Mouse (Mus musculus) embryonic facial prominence, embryonic 15.5 days (tissue): ENCODE results near the gene C1qtnf6. TPM values are rescaled to one million over a fixed set of nuclear protein-coding genes. Genes with fewer than 3 reads are reported as not detected.

ENCODE experiments used
- ATAC-seq: fragments of 200-750 bp; cut with Nextera tagmentation; 2 replicates; pipeline ENCODE4 v1.8.0; 2017; ENCODE audit warnings: low read depth, moderate TSS enrichment; ENCODE audit not compliant: insufficient number of reproducible peaks, low FRiP score, low TSS enrichment
- H3K27ac ChIP-seq: fragments of 300-500 bp; sonication (generic); replicated peaks from 2 replicates; pipeline ENCODE4 v1.5.1; 2015; ENCODE audit warnings: mild to moderate bottlenecking, inconsistent platforms
- H3K27me3 ChIP-seq: fragments of 300-500 bp; sonication (generic); 2 replicates; pipeline ENCODE4 v1.6.1; 2015; ENCODE audit warnings: inconsistent platforms
- H3K36me3 ChIP-seq: fragments of 300-500 bp; sonication (generic); 2 replicates; pipeline ENCODE4 v1.6.1; 2015; ENCODE audit warnings: mild to moderate bottlenecking, inconsistent platforms
- H3K4me1 ChIP-seq: fragments of 300-500 bp; sonication (generic); 2 replicates; pipeline ENCODE4 v1.6.1; 2015; ENCODE audit warnings: inconsistent platforms
- H3K4me2 ChIP-seq: fragments of 300-500 bp; sonication (generic); replicated peaks from 2 replicates; pipeline ENCODE4 v1.6.1; 2015; ENCODE audit warnings: mild to moderate bottlenecking, inconsistent platforms
- H3K4me3 ChIP-seq: fragments of 300-500 bp; sonication (generic); replicated peaks from 2 replicates; pipeline ENCODE4 v1.5.1; 2015; ENCODE audit warnings: mild to moderate bottlenecking, inconsistent platforms
- H3K9ac ChIP-seq: fragments of 300-500 bp; sonication (generic); 2 replicates; pipeline ENCODE4 v1.6.1; 2015; ENCODE audit warnings: inconsistent platforms
- H3K9me3 ChIP-seq: fragments of 300-500 bp; sonication (generic); replicated peaks from 2 replicates; pipeline ENCODE4 v1.6.1; 2016; ENCODE audit warnings: inconsistent platforms
- WGBS: fragments of 180-500 bp; shearing (Covaris S2); methylation state at CpG from one replicate; pipeline ENCODE4 v1.1.7; 2015; 5-methylcytosine and 5-hydroxymethylcytosine counted together
- polyA plus RNA-seq: library from polyadenylated mRNA; unstranded; fragments of >200 nt; fragmentation: Nextera tagmentation; extraction: Ambion mirVana; gene quantifications from 2 replicates; pipeline ENCODE4 v1.2.1, GENCODE M21; 2015

C1qtnf6 gene
- polyA plus RNA-seq, 1 experiment from 2014 or later, result 65.9 TPM

- no peak overlapping the region for H3K9ac ChIP-seq
- H3K36me3 ChIP-seq, result no peaks in the 10 kb centered on the region
- H3K4me3 ChIP-seq, result no peak overlapping the region
- H3K27ac ChIP-seq, result no peak overlapping the region
- 76% methylated on average over 14 of the region's 14 CpGs for WGBS
- peaks cover 39% of the 10 kb centered on the region for H3K4me1 ChIP-seq
- H3K9me3 ChIP-seq, result no peaks in the 10 kb centered on the region
- no peaks in the 10 kb centered on the region for H3K27me3 ChIP-seq
- no peak for ATAC-seq
- no peak overlapping the region for H3K4me2 ChIP-seq
Observed at GRCm38 (mm10) chr15:78513019-78513418, 18.2 kb downstream of the C1qtnf6 start.

- Histone ChIP-seq H3K36me3 (no peaks in the 10 kb centered on the region), H3K4me1 (peaks cover 35% of the 10 kb centered on the region)
- ATAC-seq, result no peak
Observed at GRCm38 (mm10) chr15:78511951-78512350, 19.3 kb downstream of the C1qtnf6 start.

GRCm38 (mm10) chr15:78510736-78511135 lies 20.5 kb downstream of the C1qtnf6 start:
- H3K36me3 ChIP-seq, result no peaks in the 10 kb centered on the region
- peaks cover 24% of the 10 kb centered on the region for H3K4me1 ChIP-seq
- no peak overlapping the region for H3K4me2 ChIP-seq
- no peak overlapping the region for H3K27ac ChIP-seq
- no peaks in the 10 kb centered on the region for H3K27me3 ChIP-seq
- H3K9ac ChIP-seq, result no peak overlapping the region
- no peaks in the 10 kb centered on the region for H3K9me3 ChIP-seq
- H3K4me3 ChIP-seq, result no peak overlapping the region
- ATAC-seq, result no peak
- WGBS, result 89% methylated on average over 6 of the region's 6 CpGs

More at GRCm38 (mm10) chr15:78511951-78512350, 19.3 kb downstream of the C1qtnf6 start:
- Histone ChIP-seq H3K27me3 (no peaks in the 10 kb centered on the region), H3K9ac (no peak overlapping the region), H3K9me3 (no peaks in the 10 kb centered on the region), H3K4me2 (no peak overlapping the region), H3K27ac (no peak overlapping the region), H3K4me3 (no peak overlapping the region)
- WGBS, result 79% methylated on average over 7 of the region's 7 CpGs

GRCm38 (mm10) chr15:78510121-78510576 lies 21.1 kb downstream of the C1qtnf6 start:
- 66% methylated on average over 8 of the region's 8 CpGs for WGBS
- H3K27ac ChIP-seq, result no peak overlapping the region
- H3K27me3 ChIP-seq, result no peaks in the 10 kb centered on the region
- no peak overlapping the region for H3K4me2 ChIP-seq
- no peaks in the 10 kb centered on the region for H3K9me3 ChIP-seq
- no peak for ATAC-seq
- peaks cover 20% of the 10 kb centered on the region for H3K4me1 ChIP-seq
- H3K4me3 ChIP-seq, result no peak overlapping the region
- no peak overlapping the region for H3K9ac ChIP-seq
- no peaks in the 10 kb centered on the region for H3K36me3 ChIP-seq

GRCm38 (mm10) chr15:78509297-78509899 lies 21.8 kb downstream of the C1qtnf6 start:
- H3K27ac ChIP-seq, result no peak overlapping the region
- H3K4me3 ChIP-seq, result no peak overlapping the region
- 51% methylated on average over 12 of the region's 12 CpGs for WGBS
- H3K9me3 ChIP-seq, result no peaks in the 10 kb centered on the region
- H3K4me1 ChIP-seq, result peaks cover 14% of the 10 kb centered on the region
- no peaks in the 10 kb centered on the region for H3K27me3 ChIP-seq
- no peak overlapping the region for H3K4me2 ChIP-seq
- ATAC-seq, result no peak
- H3K36me3 ChIP-seq, result no peaks in the 10 kb centered on the region
- no peak overlapping the region for H3K9ac ChIP-seq

- 48% methylated on average over 7 of the region's 7 CpGs for WGBS
- ATAC-seq, result no peak
- Histone ChIP-seq H3K9ac (no peak overlapping the region), H3K4me2 (no peak overlapping the region), H3K27ac (no peak overlapping the region), H3K9me3 (no peaks in the 10 kb centered on the region), H3K4me3 (no peak overlapping the region), H3K4me1 (peaks cover 11% of the 10 kb centered on the region), H3K36me3 (no peaks in the 10 kb centered on the region), H3K27me3 (no peaks in the 10 kb centered on the region)
Observed at GRCm38 (mm10) chr15:78508443-78508842, 22.8 kb downstream of the C1qtnf6 start.

DNA sequence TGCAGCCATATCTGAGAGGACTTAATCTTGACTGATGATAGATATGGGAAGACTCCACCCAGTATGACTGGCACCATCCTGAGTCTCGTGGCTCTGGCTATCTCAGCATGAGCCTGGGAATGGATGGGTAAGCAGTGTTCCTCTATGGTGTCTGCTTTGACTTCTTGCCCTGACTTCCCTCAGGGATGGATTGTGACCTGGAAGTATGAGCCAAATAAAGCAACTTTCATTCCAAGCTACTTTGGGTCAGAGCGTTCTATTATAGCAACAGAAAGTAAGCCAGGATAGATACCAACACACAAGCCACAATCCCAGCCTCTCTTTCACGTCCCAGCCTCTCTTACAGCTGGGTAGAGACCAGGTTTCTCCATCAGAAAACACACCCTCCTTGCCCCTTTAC lies 25.7 kb downstream of the C1qtnf6 start:
- Histone ChIP-seq H3K9ac (no peak overlapping the region), H3K4me2 (no peak overlapping the region), H3K4me3 (no peak overlapping the region), H3K36me3 (no peaks in the 10 kb centered on the region), H3K4me1 (peaks cover 10% of the 10 kb centered on the region), H3K27me3 (no peaks in the 10 kb centered on the region), H3K27ac (no peak overlapping the region), H3K9me3 (no peaks in the 10 kb centered on the region)
- no peak for ATAC-seq
- 78% methylated on average over 3 of the region's 3 CpGs for WGBS

DNA sequence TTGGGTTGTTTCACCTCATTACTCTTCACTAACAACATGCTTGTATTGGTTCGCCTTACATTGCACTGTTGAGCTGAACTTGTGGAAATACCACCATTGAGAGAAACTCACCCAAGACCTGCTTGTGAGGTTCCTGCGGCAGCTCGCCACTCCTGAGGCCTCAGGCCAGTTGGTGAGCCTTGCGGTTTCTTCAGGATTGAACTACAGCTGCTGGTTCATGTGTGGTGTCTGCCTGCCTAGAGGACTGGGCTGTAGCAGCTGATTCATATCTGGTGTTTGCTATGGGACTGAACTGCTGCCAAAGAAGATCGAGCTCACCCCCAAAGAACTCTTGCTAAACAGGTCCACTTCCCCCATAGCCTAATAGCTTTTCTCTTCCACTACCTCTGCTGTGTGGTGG lies 26.4 kb downstream of the C1qtnf6 start:
- Histone ChIP-seq H3K27me3 (no peaks in the 10 kb centered on the region), H3K4me1 (peaks cover 3% of the 10 kb centered on the region), H3K4me2 (no peak overlapping the region), H3K4me3 (no peak overlapping the region), H3K9me3 (no peaks in the 10 kb centered on the region), H3K27ac (no peak overlapping the region), H3K36me3 (no peaks in the 10 kb centered on the region), H3K9ac (no peak overlapping the region)
- 87% methylated on average over 5 of the region's 5 CpGs for WGBS
- ATAC-seq, result no peak

GRCm38 (mm10) chr15:78504013-78504412 lies 27.2 kb downstream of the C1qtnf6 start:
- Histone ChIP-seq H3K27me3 (no peaks in the 10 kb centered on the region), H3K9me3 (no peaks in the 10 kb centered on the region), H3K9ac (no peak overlapping the region), H3K36me3 (no peaks in the 10 kb centered on the region), H3K4me2 (no peak overlapping the region), H3K4me1 (no peaks in the 10 kb centered on the region), H3K27ac (no peak overlapping the region), H3K4me3 (no peak overlapping the region)
- no peak for ATAC-seq
- WGBS, result 69% methylated on average over 1 of the region's 1 CpGs

DNA sequence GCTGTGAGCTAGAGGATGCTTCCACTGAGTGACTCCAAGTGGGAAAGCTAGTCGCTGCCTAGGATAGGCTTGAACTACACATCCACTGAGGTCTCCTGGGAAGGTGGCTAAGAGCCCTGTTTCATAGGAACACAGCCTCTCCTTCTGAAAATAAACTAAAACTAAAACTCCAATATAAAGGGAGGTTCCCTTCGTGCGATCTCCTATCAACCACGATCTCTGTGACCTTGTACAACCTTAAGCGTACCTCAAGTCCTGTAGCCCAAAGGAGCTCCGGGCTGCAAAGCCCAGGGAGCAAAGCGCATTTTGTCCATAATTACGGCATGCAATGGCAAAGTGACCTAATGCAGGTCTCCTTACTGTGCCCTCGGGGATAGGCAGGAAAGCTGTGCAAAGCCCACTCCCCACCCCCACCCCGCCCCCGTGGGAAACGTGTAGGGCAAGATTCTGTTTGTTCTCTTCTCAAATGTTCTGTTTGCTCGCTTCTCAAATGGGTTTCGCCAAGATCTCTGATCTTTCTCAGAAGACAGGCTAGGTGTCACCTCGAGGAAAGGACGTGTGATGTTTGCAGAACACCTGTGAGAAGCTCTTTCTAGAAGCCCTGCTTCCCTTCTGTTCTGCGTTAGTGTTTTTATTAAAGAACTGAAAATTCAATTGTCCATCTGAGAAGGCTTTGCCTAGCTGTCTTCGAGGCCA lies 28.6 kb downstream of the C1qtnf6 start:
- H3K27ac ChIP-seq, result no peak overlapping the region
- no peak overlapping the region for H3K4me2 ChIP-seq
- no peaks in the 10 kb centered on the region for H3K27me3 ChIP-seq
- H3K36me3 ChIP-seq, result no peaks in the 10 kb centered on the region
- WGBS, result 77% methylated on average over 18 of the region's 18 CpGs
- H3K9me3 ChIP-seq, result no peaks in the 10 kb centered on the region
- no peak for ATAC-seq
- H3K9ac ChIP-seq, result no peak overlapping the region
- no peak overlapping the region for H3K4me3 ChIP-seq
- no peaks in the 10 kb centered on the region for H3K4me1 ChIP-seq

DNA sequence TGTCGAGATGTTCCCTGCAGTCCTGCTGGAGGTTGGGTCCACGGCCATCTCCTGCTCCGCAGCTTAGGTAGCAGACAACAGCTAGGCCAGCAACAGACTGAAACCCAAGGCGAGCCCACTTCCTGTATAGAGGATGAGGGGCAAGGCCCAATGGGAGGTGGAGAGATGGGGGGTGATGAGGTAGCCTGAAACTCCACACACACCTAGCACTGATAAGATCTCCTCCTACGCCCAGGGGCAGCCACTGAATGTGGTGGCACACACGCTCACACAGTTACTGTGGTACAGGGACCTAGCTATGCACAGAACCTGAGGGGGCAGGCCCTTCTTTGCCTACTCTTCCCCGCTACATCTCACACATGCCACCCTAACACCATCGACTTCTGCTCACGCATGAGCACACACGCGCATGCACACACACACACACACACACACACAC lies 36.2 kb downstream of the C1qtnf6 start, which contains the start of gene Il2rb:
Gene Il2rb, minus strand, starts transcription at position 304 of the 439 bp plus-strand sequence.
- no peak within 1 kb of the TSS for H3K9ac ChIP-seq
- H3K4me2 ChIP-seq, result no peak within 1 kb of the TSS
- H3K36me3 ChIP-seq, result no peaks in the 10 kb centered on the region
- no peak within 1 kb of the TSS for H3K4me3 ChIP-seq
- no peak for ATAC-seq
- no peaks in the 10 kb centered on the region for H3K9me3 ChIP-seq
- H3K4me1 ChIP-seq, result 0 out of 2 replicates have a peak, but pooled peaks cover 2% of the 10 kb centered on the region
- H3K27ac ChIP-seq, result no peak within 1 kb of the TSS
- no peaks in the 10 kb centered on the region for H3K27me3 ChIP-seq
- WGBS, result 82% methylated on average over 11 of the region's 11 CpGs
